Mouse (Mus musculus): Measurements from ENCODE around the gene 1600014C23Rik. TPM values are rescaled to one million over a fixed set of nuclear protein-coding genes. Genes with fewer than 3 reads are reported as not detected.

The 1600014C23Rik gene
- polyA plus RNA-seq, 1 experiment from 2014 or later = not detected

DNA sequence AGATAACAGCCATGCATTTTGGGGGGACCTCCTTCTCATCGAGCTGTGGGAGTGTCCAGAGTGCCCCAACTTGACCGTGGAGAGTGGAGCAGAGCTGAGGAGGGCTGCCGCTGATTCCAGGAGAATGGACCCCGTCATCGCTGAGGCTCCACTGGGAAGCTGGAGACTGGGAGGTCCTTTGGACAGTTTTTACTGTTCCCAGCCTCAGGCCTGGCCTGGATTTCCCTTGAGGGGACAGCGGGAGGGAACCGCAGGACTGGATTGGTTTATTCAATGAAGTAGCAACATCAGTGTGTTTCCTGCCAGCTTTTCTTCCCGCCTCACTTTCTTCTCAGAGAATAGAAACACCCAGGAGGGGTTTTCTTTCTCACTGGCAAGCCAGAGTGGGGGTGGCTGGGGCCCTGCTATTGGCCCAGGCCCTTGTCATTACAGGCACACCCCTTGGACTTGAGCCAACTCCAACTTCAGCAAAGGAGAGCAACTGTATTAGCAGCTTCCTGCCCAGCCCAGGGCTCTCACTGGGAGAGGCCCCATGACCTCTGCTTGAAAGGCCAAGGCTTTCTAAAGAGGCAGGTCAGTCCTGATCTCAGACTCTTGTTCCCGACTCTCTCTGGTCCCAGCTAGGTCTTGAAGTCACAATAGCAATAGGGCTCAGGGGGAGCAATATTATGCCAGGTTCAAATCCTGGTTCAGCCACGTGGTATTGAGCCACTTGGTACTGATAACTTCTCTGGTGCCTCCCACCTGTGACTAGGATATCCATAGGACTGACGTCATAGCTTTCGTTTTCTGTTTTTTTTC lies 33.3 kb upstream of the 1600014C23Rik start:
- 0 out of 2 replicates have a peak, but pooled peaks cover 6% of the 10 kb centered on the region for H3K27me3 ChIP-seq
- WGBS (ENCODE audit: insufficient replicate concordance) = 20% methylated on average over 12 of the region's 12 CpGs
- no peaks in the 10 kb centered on the region for H3K36me3 ChIP-seq (replicated peaks)
- H3K9me3 ChIP-seq (replicated peaks) = no peaks in the 10 kb centered on the region
- peak; percentile 88 for ATAC-seq (ENCODE audit: insufficient read depth)
- peak overlapping the region; percentile 58 for H3K4me2 ChIP-seq
- peak overlapping the region; percentile 6; the same call in 1 of the 2 replicates for H3K9ac ChIP-seq
- peak overlapping the region; percentile 45 for H3K4me3 ChIP-seq (replicated peaks)
- H3K27ac ChIP-seq (replicated peaks) = peak overlapping the region; percentile 72
- peaks cover 24% of the 10 kb centered on the region for H3K4me1 ChIP-seq (replicated peaks)

GRCm38 (mm10) chr17:45765914-45766313 lies 32.3 kb upstream of the 1600014C23Rik start:
- Histone ChIP-seq H3K4me3 (replicated peaks) (no peak overlapping the region), H3K27me3 (0 out of 2 replicates have a peak, but pooled peaks cover 6% of the 10 kb centered on the region), H3K9ac (no peak overlapping the region), H3K36me3 (replicated peaks) (no peaks in the 10 kb centered on the region), H3K4me1 (replicated peaks) (peaks cover 29% of the 10 kb centered on the region), H3K4me2 (no peak overlapping the region), H3K9me3 (replicated peaks) (no peaks in the 10 kb centered on the region), H3K27ac (replicated peaks) (no peak overlapping the region)
- no peak for ATAC-seq (ENCODE audit: insufficient read depth)
- WGBS (ENCODE audit: insufficient replicate concordance) = 81% methylated on average over 3 of the region's 3 CpGs

DNA sequence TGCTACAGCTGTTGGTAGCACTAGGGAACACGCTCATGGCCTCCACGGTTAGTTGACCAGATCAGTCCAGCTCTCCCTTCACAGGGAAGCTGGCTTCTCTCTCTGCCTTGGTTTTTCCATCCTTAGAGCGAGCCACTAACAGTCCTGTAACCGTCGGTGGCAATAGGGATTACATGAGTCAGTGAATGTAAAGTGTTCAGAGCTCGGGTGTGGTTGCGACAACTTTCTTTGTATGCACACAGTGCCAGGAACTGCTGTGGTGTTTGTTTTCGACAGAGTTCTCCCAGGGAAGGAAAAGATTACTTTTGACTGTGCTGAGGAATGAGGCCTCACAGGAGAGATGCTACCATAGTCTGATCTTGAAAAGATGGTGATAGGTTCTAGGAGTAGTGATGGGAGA lies 29.5 kb upstream of the 1600014C23Rik start:
- no peak overlapping the region for H3K4me2 ChIP-seq
- H3K9me3 ChIP-seq (replicated peaks) = no peaks in the 10 kb centered on the region
- H3K27me3 ChIP-seq = 0 out of 2 replicates have a peak, but pooled peaks cover 4% of the 10 kb centered on the region
- H3K36me3 ChIP-seq (replicated peaks) = no peaks in the 10 kb centered on the region
- H3K9ac ChIP-seq = no peak overlapping the region
- ATAC-seq (ENCODE audit: insufficient read depth) = no peak
- no peak overlapping the region for H3K4me3 ChIP-seq (replicated peaks)
- H3K27ac ChIP-seq (replicated peaks) = no peak overlapping the region
- H3K4me1 ChIP-seq (replicated peaks) = peaks cover 29% of the 10 kb centered on the region
- 73% methylated on average over 8 of the region's 8 CpGs for WGBS (ENCODE audit: insufficient replicate concordance)

DNA sequence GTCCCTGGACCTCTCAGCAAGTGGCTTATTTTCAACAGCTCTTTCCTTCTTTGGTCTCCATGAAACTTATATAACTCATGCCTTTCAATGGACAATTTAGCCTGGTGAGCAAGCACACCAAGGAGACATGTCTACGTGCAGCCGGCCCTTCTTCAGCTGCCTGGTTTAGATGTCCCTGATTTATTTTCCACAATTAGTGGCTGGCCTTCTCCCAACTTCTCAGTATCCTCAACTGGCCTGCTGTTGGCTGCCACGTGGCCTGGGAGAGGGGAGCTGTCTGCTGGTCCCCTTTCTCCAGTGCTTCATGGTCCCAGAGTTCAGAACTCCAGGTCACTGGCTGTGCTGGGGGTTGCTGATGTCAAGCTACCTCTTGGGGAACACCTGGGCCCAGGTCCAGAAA lies 28.3 kb upstream of the 1600014C23Rik start:
- Histone ChIP-seq H3K9me3 (replicated peaks) (no peaks in the 10 kb centered on the region), H3K4me3 (replicated peaks) (no peak overlapping the region), H3K4me1 (replicated peaks) (peaks cover 17% of the 10 kb centered on the region), H3K4me2 (no peak overlapping the region), H3K27me3 (0 out of 2 replicates have a peak, but pooled peaks cover 4% of the 10 kb centered on the region), H3K9ac (no peak overlapping the region), H3K36me3 (replicated peaks) (no peaks in the 10 kb centered on the region), H3K27ac (replicated peaks) (no peak overlapping the region)
- 65% methylated on average over 3 of the region's 3 CpGs for WGBS (ENCODE audit: insufficient replicate concordance)
- ATAC-seq (ENCODE audit: insufficient read depth) = no peak

- H3K27me3 ChIP-seq = 0 out of 2 replicates have a peak, but pooled peaks cover 4% of the 10 kb centered on the region
- H3K4me3 ChIP-seq (replicated peaks) = no peak overlapping the region
- no peaks in the 10 kb centered on the region for H3K9me3 ChIP-seq (replicated peaks)
- H3K36me3 ChIP-seq (replicated peaks) = no peaks in the 10 kb centered on the region
- ATAC-seq (ENCODE audit: insufficient read depth) = no peak
- H3K4me1 ChIP-seq (replicated peaks) = peaks cover 9% of the 10 kb centered on the region
- no peak overlapping the region for H3K4me2 ChIP-seq
- 65% methylated on average over 10 of the region's 10 CpGs for WGBS (ENCODE audit: insufficient replicate concordance)
- H3K9ac ChIP-seq = no peak overlapping the region
- H3K27ac ChIP-seq (replicated peaks) = no peak overlapping the region
Measured at GRCm38 (mm10) chr17:45760965-45761645, 27.5 kb upstream of the 1600014C23Rik start.

DNA sequence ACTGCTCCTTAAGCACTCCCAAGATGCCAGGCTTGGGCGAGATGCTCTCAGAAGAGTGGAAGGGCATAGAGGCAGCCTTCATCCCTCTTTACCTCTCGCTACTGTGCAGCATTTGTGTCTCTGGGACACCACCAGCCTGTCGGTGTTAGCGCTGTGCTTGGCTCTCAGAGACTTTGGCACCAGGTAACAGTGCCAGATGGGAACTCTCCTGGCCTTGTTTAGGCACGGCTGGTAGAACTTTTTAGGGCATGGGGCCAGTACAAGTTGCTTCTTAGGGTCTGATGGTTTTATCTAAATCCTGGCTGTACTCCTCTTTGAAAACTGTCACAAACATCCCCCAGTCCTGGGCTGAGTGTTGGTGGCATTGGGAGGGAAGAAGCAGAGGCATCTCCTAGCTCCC lies 26.1 kb upstream of the 1600014C23Rik start:
- Histone ChIP-seq H3K36me3 (replicated peaks) (no peaks in the 10 kb centered on the region), H3K4me2 (no peak overlapping the region), H3K27ac (replicated peaks) (no peak overlapping the region), H3K27me3 (0 out of 2 replicates have a peak, but pooled peaks cover 4% of the 10 kb centered on the region), H3K9me3 (replicated peaks) (no peaks in the 10 kb centered on the region), H3K9ac (no peak overlapping the region), H3K4me3 (replicated peaks) (no peak overlapping the region), H3K4me1 (replicated peaks) (peaks cover 5% of the 10 kb centered on the region)
- 67% methylated on average over 5 of the region's 5 CpGs for WGBS (ENCODE audit: insufficient replicate concordance)
- no peak for ATAC-seq (ENCODE audit: insufficient read depth)

GRCm38 (mm10) chr17:45758808-45759207 lies 25.2 kb upstream of the 1600014C23Rik start:
- no peak overlapping the region for H3K9ac ChIP-seq
- WGBS (ENCODE audit: insufficient replicate concordance) = 59% methylated on average over 7 of the region's 7 CpGs
- peaks cover 5% of the 10 kb centered on the region for H3K4me1 ChIP-seq (replicated peaks)
- H3K36me3 ChIP-seq (replicated peaks) = no peaks in the 10 kb centered on the region
- no peak for ATAC-seq (ENCODE audit: insufficient read depth)
- no peak overlapping the region for H3K4me2 ChIP-seq
- no peak overlapping the region for H3K4me3 ChIP-seq (replicated peaks)
- 0 out of 2 replicates have a peak, but pooled peaks cover 4% of the 10 kb centered on the region for H3K27me3 ChIP-seq
- no peaks in the 10 kb centered on the region for H3K9me3 ChIP-seq (replicated peaks)
- H3K27ac ChIP-seq (replicated peaks) = no peak overlapping the region

GRCm38 (mm10) chr17:45757932-45758331 lies 24.3 kb upstream of the 1600014C23Rik start:
- 0 out of 2 replicates have a peak, but pooled peaks cover 4% of the 10 kb centered on the region for H3K27me3 ChIP-seq
- H3K27ac ChIP-seq (replicated peaks) = no peak overlapping the region
- WGBS (ENCODE audit: insufficient replicate concordance) = 64% methylated on average over 8 of the region's 8 CpGs
- no peak overlapping the region for H3K9ac ChIP-seq
- no peaks in the 10 kb centered on the region for H3K9me3 ChIP-seq (replicated peaks)
- no peak for ATAC-seq (ENCODE audit: insufficient read depth)
- no peak overlapping the region for H3K4me3 ChIP-seq (replicated peaks)
- peaks cover 7% of the 10 kb centered on the region for H3K4me1 ChIP-seq (replicated peaks)
- H3K4me2 ChIP-seq = no peak overlapping the region
- no peaks in the 10 kb centered on the region for H3K36me3 ChIP-seq (replicated peaks)

DNA sequence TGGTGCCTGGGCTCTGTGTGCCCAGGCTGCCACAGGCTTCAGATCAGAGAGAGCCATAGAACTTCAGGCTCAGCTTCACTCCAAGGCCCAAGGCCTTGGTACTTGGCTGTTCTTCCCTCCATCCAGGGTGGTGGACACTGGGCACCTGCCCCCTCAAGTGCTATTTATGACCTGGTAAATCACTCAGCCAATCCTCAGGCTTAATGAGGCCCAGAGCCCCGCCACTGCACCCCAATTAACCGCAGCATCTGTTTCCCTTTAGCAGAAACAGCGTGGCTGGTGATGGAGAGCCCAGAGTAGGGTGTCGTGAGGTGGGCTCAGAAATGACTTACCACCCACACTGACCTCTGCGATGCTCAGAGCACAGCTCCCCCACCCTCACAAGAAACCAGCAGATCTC lies 23.2 kb upstream of the 1600014C23Rik start:
- 46% methylated on average over 5 of the region's 5 CpGs for WGBS (ENCODE audit: insufficient replicate concordance)
- Histone ChIP-seq H3K4me1 (replicated peaks) (peaks cover 9% of the 10 kb centered on the region), H3K4me2 (no peak overlapping the region), H3K27me3 (peaks cover 4% of the 10 kb centered on the region; the same call in 1 of the 2 replicates), H3K4me3 (replicated peaks) (no peak overlapping the region), H3K27ac (replicated peaks) (no peak overlapping the region), H3K9ac (no peak overlapping the region), H3K36me3 (replicated peaks) (no peaks in the 10 kb centered on the region), H3K9me3 (replicated peaks) (no peaks in the 10 kb centered on the region)
- ATAC-seq (ENCODE audit: insufficient read depth) = no peak

DNA sequence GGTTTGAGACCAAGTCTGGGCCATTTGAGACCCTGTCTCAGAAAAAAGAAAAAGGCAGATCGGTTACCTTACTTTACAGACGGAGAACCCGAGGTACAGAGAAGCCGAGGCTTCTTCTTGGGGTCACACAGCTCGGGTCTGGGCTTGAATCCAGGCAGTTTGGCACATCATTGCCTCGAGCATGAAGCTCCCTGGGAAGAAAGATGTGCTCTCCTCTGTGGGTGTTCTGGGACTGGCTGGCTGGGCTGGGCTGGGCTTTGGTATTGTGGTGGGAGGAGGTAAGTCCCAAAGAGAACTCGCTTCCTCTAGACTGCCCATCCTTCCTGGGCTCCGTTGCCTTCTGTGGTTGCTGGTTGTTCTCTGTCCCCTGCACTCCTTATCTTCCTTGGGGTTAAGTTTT lies 22.7 kb upstream of the 1600014C23Rik start:
- Histone ChIP-seq H3K36me3 (replicated peaks) (no peaks in the 10 kb centered on the region), H3K4me3 (replicated peaks) (no peak overlapping the region), H3K4me1 (replicated peaks) (peaks cover 9% of the 10 kb centered on the region), H3K27ac (replicated peaks) (no peak overlapping the region), H3K4me2 (no peak overlapping the region), H3K27me3 (peaks cover 4% of the 10 kb centered on the region; the same call in 1 of the 2 replicates), H3K9ac (no peak overlapping the region), H3K9me3 (replicated peaks) (no peaks in the 10 kb centered on the region)
- no peak for ATAC-seq (ENCODE audit: insufficient read depth)
- 55% methylated on average over 8 of the region's 8 CpGs for WGBS (ENCODE audit: insufficient replicate concordance)

- no peaks in the 10 kb centered on the region for H3K36me3 ChIP-seq (replicated peaks)
- WGBS (ENCODE audit: insufficient replicate concordance) = 69% methylated on average over 13 of the region's 13 CpGs
- H3K4me1 ChIP-seq (replicated peaks) = peaks cover 10% of the 10 kb centered on the region
- H3K4me3 ChIP-seq (replicated peaks) = no peak overlapping the region
- ATAC-seq (ENCODE audit: insufficient read depth) = no peak
- H3K9ac ChIP-seq = no peak overlapping the region
- H3K27me3 ChIP-seq = no peaks in the 10 kb centered on the region; the same call in 1 of the 2 replicates
- H3K4me2 ChIP-seq = no peak overlapping the region
- H3K9me3 ChIP-seq (replicated peaks) = no peaks in the 10 kb centered on the region
- H3K27ac ChIP-seq (replicated peaks) = no peak overlapping the region
Measured at GRCm38 (mm10) chr17:45754186-45754862, 20.7 kb upstream of the 1600014C23Rik start.

Measured in liver, embryonic 15.5 days (tissue).